Mouse (Mus musculus) macrophage (primary cell): ENCODE data around the gene Rad51. TPM values are rescaled to one million over a fixed set of nuclear protein-coding genes. Genes with fewer than 3 reads are reported as not detected.

Source experiments
- H3K27ac ChIP-seq: fragments of 350-480 bp; formaldehyde crosslinking; 2 replicates; pipeline ENCODE4 v1.9.0; 2021
- H3K36me3 ChIP-seq: fragments of 350-480 bp; formaldehyde crosslinking; 2 replicates; pipeline ENCODE4 v1.9.0; 2021; ENCODE audit errors: inconsistent target
- H3K4me3 ChIP-seq: fragments of 350-480 bp; formaldehyde crosslinking; 2 replicates; pipeline ENCODE4 v1.9.0; 2021; ENCODE audit errors: inconsistent target
- H3K79me2 ChIP-seq: fragments of 350-480 bp; formaldehyde crosslinking; 2 replicates; pipeline ENCODE4 v1.9.0; 2021; ENCODE audit errors: inconsistent target
- WGBS: methylation state at CpG from one replicate; pipeline ENCODE4 v1.1.7; 2026; ENCODE audit warnings: inconsistent platforms; ENCODE audit not compliant: missing documents; 5-methylcytosine and 5-hydroxymethylcytosine counted together
- polyA plus RNA-seq: library from polyadenylated mRNA; stranded (reverse); fragments of 250-400 nt; gene quantifications from 3 replicates; pipeline ENCODE4 v1.2.4, GENCODE M21; 2018; ENCODE audit warnings: inconsistent platforms
- total RNA-seq, 78 experiments: library from RNA; depleted of rRNA; stranded (reverse); fragments of 250-400 nt; gene quantifications; 1 replicate in 9 of 78; 2 replicates in 24 of 78; 3 replicates in 43 of 78; 4 replicates in 2 of 78; pipeline ENCODE4 v1.2.4; 2018; ENCODE audit warnings: inconsistent platforms in 56 of 78

Rad51 gene
- 10 to 100 TPM in 1 of 26 experiments, 1 to 10 TPM in 22, under 1 TPM in 3; 0.46 to 14.4 (median 4.3) TPM for total RNA-seq (2018; cell fraction: chromatin; rRNA removed)
- total RNA-seq (2018; cell fraction: cytosol; rRNA removed): 1 to 10 TPM in 19 of 26 experiments, under 1 TPM in 7; 0.65 to 2.5 (median 1.4) TPM
- total RNA-seq (2018; cell fraction: nucleus; rRNA removed): 10 to 100 TPM in 1 of 26 experiments, 1 to 10 TPM in 19, under 1 TPM in 6; 0.58 to 25.8 (median 1.7) TPM
- polyA plus RNA-seq: 0.33 to 11.7 TPM (median 3.7 TPM) in 3 replicates

GRCm38 (mm10) chr2:119112438-119113112 lies at the start of gene Rad51:
Rad51 (plus strand) TSS chr2:119112793.
- Histone ChIP-seq H3K4me3 (peak within 1 kb of the TSS; percentile 64), H3K79me2 (peaks cover 32% of the 10 kb centered on the region)

GRCm38 (mm10) chr2:119072397-119072796 lies 40.2 kb upstream of the Rad51 start:
- no peak overlapping the region for H3K4me3 ChIP-seq
- no peak overlapping the region for H3K27ac ChIP-seq
- H3K79me2 ChIP-seq: no peaks in the 10 kb centered on the region
- H3K36me3 ChIP-seq: no peaks in the 10 kb centered on the region
- 88% methylated on average over 4 of the region's 4 CpGs for WGBS

More at GRCm38 (mm10) chr2:119112438-119113112, at the start of gene Rad51:
- Histone ChIP-seq H3K36me3 (no peaks in the 10 kb centered on the region), H3K27ac (peak within 1 kb of the TSS; percentile 90)
- 1% methylated on average over 50 of the region's 51 CpGs for WGBS

GRCm38 (mm10) chr2:119086156-119086555 lies 26.4 kb upstream of the Rad51 start:
- Histone ChIP-seq H3K79me2 (no peaks in the 10 kb centered on the region), H3K4me3 (no peak overlapping the region), H3K36me3 (no peaks in the 10 kb centered on the region), H3K27ac (no peak overlapping the region)
- WGBS: 93% methylated on average over 2 of the region's 2 CpGs

DNA sequence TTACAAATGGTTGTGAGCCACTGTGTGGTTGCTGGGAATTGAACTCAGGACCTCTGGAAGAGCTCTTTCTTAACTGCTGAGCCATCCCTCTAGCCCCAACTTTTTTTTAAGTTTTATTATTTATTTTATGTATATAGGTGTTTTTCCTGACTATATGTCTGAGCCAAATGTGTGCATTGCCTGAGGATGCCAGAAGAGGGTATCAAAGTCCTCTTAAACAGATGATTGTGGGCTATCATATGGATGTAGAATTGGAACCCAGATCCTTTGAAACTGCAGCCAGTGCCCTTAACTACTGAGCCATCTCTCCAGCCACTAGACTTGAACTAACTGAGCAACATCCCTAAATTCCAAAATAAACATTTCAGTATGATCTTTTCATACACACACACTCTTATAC lies 11.0 kb upstream of the Rad51 start:
- no peak overlapping the region for H3K4me3 ChIP-seq
- H3K27ac ChIP-seq: no peak overlapping the region
- H3K36me3 ChIP-seq: 0 out of 2 replicates have a peak, but pooled peaks cover 5% of the 10 kb centered on the region
- no peaks in the 10 kb centered on the region for H3K79me2 ChIP-seq

DNA sequence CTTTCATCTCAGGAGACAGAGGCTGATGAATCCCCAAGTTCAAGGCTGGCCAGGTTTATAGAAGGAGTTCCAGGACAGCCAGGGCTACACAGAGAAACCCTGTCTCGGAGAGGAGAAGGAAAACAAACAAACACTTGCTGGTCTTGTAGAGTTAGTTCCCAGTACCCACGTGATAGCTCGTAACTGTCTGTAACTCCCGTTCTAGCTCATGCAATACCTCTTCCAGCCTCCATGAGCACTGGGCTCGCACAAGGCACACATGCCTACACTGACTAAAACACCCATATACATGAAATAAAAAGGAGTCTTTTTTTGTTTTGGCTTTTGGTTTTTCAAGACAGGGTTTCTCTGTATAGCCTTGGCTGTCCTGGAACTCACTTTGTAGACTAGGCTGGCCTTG lies 6.0 kb upstream of the Rad51 start:
- Histone ChIP-seq H3K79me2 (no peaks in the 10 kb centered on the region), H3K36me3 (0 out of 2 replicates have a peak, but pooled peaks cover 5% of the 10 kb centered on the region), H3K4me3 (no peak overlapping the region), H3K27ac (no peak overlapping the region)
- 83% methylated on average over 5 of the region's 5 CpGs for WGBS

- no peak overlapping the region for H3K4me3 ChIP-seq
- H3K36me3 ChIP-seq: no peaks in the 10 kb centered on the region
- peaks cover 6% of the 10 kb centered on the region for H3K79me2 ChIP-seq
- no peak overlapping the region for H3K27ac ChIP-seq
- 87% methylated on average over 4 of the region's 4 CpGs for WGBS
Measured at GRCm38 (mm10) chr2:119108554-119108953, 4.0 kb upstream of the Rad51 start.

DNA sequence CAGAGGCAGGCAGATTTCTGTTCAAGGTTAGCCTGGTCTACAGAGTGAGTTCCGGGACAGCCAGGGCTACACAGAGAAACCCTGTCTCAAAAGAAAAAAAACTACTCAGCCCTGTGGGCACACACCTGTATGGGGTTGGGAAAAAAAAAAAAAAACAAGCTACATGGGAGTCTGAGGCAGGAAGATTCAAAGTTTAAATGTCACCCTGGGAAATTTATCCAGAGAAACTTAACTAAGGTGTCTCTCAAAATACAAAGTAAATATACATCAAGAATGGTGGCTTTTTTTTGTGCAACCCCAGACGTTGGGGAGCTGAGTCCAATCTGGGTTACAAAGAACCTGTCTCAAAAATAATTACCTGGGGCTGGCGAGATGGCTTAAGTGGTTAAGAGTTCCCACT lies 1.5 kb upstream of the Rad51 start:
- WGBS: 90% methylated on average over 3 of the region's 3 CpGs
- Histone ChIP-seq H3K4me3 (no peak overlapping the region), H3K79me2 (peaks cover 31% of the 10 kb centered on the region), H3K27ac (no peak overlapping the region), H3K36me3 (no peaks in the 10 kb centered on the region)

DNA sequence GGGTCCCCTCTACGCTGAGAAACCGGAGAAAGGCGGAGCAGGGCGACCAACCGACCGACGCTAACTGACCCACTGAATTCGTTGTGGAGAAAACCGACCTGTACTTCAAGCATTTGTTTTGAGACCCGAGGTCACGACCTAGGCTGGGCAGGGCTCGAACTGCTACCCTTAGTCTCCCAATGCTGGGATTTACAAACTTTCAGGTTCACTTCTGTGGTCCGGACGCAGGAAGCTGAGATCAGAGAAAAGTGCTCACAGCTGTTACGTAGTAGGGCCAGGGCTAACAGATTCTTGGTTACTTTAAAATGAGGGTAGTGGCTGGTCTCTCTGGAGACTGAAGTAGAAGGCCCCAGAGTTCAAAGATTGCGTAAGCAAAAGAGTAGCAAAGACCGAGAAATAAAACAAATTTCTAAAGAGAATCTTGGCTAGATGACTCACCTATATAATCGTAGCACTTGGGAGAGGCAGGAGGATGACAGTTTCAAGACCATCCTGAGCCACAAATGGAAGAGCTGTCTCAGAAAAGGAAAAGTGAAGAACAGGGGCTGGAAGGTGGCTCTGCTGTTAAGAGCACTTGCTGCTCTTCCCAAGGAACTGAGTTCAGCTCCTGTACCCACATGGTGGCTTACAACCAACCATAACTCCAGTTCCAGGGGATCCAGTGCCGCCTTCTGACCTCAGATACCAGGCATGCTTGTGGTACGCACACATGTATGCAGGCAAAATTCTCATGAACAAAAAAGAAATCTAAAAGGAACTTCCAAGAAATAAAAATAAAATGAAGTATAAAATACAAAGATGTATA lies 730 bp downstream of the Rad51 start:
- WGBS: 10% methylated on average over 20 of the region's 20 CpGs
- no peaks in the 10 kb centered on the region for H3K36me3 ChIP-seq
- H3K27ac ChIP-seq: peak overlapping the region; percentile 24; the same call in 1 of the 2 replicates
- peaks cover 32% of the 10 kb centered on the region for H3K79me2 ChIP-seq
- peak overlapping the region; percentile 64 for H3K4me3 ChIP-seq

- 85% methylated on average over 5 of the region's 5 CpGs for WGBS
- Histone ChIP-seq H3K4me3 (no peak overlapping the region), H3K27ac (no peak overlapping the region), H3K79me2 (no peaks in the 10 kb centered on the region), H3K36me3 (peaks cover 58% of the 10 kb centered on the region)
Measured at GRCm38 (mm10) chr2:119136346-119136898, 23.8 kb downstream of the Rad51 start.

- Histone ChIP-seq H3K27ac (no peak overlapping the region), H3K36me3 (peaks cover 96% of the 10 kb centered on the region)
- 100% methylated on average over 2 of the region's 2 CpGs for WGBS
Measured at GRCm38 (mm10) chr2:119145199-119145598, 32.6 kb downstream of the Rad51 start.

DNA sequence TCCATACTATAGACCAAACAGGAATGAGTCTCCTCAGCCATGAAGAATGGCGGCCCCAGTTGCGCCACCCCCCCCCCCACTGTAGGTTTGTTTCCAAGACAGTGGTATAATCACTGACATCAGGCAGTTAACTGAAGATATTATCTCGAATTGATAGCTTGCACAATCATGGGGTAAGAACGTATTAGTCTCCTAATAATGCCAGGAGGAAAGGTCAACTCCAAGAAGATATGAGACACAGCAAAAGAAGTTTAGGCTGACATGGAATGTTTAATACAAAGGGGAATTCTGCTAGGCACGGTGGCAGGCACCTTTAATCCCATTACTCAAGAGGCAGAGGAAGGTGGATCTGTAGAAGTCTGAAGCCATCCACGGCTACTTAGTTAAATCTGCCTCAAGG lies 33.8 kb downstream of the Rad51 start:
- Histone ChIP-seq H3K79me2 (no peaks in the 10 kb centered on the region), H3K27ac (no peak overlapping the region), H3K4me3 (no peak overlapping the region), H3K36me3 (peaks cover 96% of the 10 kb centered on the region)
- WGBS: 98% methylated on average over 6 of the region's 6 CpGs

More at GRCm38 (mm10) chr2:119145199-119145598, 32.6 kb downstream of the Rad51 start:
- Histone ChIP-seq H3K4me3 (no peak overlapping the region), H3K79me2 (no peaks in the 10 kb centered on the region)

DNA sequence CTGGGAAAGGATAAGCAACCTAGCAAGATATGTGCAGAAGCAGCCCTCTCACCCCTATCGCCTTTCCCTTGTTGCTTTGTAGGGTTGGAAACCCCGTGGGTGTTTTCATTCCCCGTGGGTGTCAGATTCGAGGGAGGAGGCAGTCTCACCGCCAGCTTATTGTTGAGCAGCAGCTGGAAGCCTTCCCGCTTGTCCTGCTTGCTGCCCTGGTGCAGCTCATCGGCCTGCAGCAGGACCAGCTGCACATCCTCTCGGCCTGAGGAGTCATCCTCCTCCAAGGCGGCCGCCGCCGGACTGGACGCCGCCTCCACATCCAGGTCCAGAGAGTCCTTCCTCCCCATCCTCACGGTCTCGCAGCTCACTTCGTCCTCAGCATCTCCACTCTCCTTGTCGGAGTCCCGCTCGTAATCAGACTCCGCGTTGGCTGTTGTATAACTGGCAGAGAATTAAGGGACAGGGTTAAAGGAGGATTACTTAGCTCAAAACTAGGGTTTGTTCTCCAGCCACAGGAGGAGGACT lies 34.6 kb downstream of the Rad51 start:
- peaks cover 96% of the 10 kb centered on the region for H3K36me3 ChIP-seq
- no peak overlapping the region for H3K4me3 ChIP-seq
- H3K79me2 ChIP-seq: no peaks in the 10 kb centered on the region
- no peak overlapping the region for H3K27ac ChIP-seq
- 97% methylated on average over 12 of the region's 22 CpGs for WGBS

- Histone ChIP-seq H3K79me2 (no peaks in the 10 kb centered on the region), H3K4me3 (no peak overlapping the region), H3K36me3 (peaks cover 96% of the 10 kb centered on the region), H3K27ac (no peak overlapping the region)
- 95% methylated on average over 8 of the region's 8 CpGs for WGBS
Measured at GRCm38 (mm10) chr2:119147775-119148174, 35.2 kb downstream of the Rad51 start.

- WGBS: 89% methylated on average over 6 of the region's 6 CpGs
- peaks cover 21% of the 10 kb centered on the region for H3K79me2 ChIP-seq
- no peak overlapping the region for H3K4me3 ChIP-seq
- H3K36me3 ChIP-seq: peaks cover 69% of the 10 kb centered on the region
- H3K27ac ChIP-seq: no peak overlapping the region
Measured at GRCm38 (mm10) chr2:119152255-119152654, 39.7 kb downstream of the Rad51 start.
